Mouse (Mus musculus): ENCODE measurements at regions not wholly inside any gene's neighbourhood (a gene's known extent, or its start where the extent isn't known, plus 50 kb on each side); places are given as distances from the start of the nearest gene placed in this dataset.

GRCm38 (mm10) chr7:134510333-134510928, 125.0 kb upstream of the D7Ertd443e start:
- H3K27ac ChIP-seq (replicated peaks; ENCODE audit: low read depth, low read length): no peak overlapping the region
- H3K9me3 ChIP-seq (replicated peaks; ENCODE audit: control insufficient read depth, low read length): no peaks in the 10 kb centered on the region
- H3K4me2 ChIP-seq (ENCODE audit: low read depth, low read length): no peak overlapping the region
- H3K36me3 ChIP-seq (replicated peaks; ENCODE audit: control insufficient read depth, insufficient read depth, low read depth, low read length): no peaks in the 10 kb centered on the region
- 48% methylated on average over 6 of the region's 6 CpGs for WGBS
- DNase-seq (ENCODE audit: low spot score) (no peak), ATAC-seq (replicated peaks; ENCODE audit: insufficient number of reproducible peaks, low FRiP score, low TSS enrichment, low read depth) (no peak)
- no peak overlapping the region for H3K9ac ChIP-seq (replicated peaks; ENCODE audit: low read length)
- no peak overlapping the region for H3K4me3 ChIP-seq (ENCODE audit: low read depth, low read length)
- H3K4me1 ChIP-seq (ENCODE audit: control insufficient read depth, insufficient read depth, low read length): no peaks in the 10 kb centered on the region
- no peaks in the 10 kb centered on the region for H3K27me3 ChIP-seq (ENCODE audit: control insufficient read depth, insufficient read depth, low read length)

DNA sequence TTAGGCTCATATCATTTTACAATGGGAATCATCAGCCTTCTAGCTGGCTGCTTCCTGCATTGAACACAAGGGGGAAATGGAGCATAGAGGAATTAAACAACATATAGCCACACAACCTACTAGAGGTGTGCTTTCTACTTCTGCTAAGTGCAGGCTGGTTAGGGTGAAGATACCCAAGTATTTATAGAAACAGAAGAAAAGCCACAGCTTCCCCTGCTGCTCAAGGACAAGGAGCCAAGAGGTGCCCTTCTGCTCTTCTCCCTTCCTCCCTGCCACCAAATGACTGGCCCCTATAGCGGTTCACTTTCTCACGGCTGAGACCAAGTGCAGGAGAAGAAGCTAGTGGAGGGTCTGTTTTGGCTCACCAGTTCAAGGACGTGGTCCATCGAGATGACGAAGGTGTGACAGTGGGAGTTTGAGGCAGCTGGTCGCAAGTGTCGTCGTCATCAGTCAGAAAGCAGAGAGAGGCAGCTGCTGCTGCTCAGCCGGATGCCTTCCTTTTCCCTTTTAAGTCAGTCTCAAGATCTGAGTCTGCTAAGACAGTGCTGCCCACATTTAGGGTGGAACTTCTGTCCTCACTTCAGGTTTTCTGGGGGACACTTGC, 134.0 kb upstream of the D7Ertd443e start:
- no peak for DNase-seq (ENCODE audit: low spot score)
- Histone ChIP-seq H3K9me3 (replicated peaks; ENCODE audit: control insufficient read depth, low read length) (no peaks in the 10 kb centered on the region), H3K36me3 (replicated peaks; ENCODE audit: control insufficient read depth, insufficient read depth, low read depth, low read length) (no peaks in the 10 kb centered on the region), H3K4me2 (ENCODE audit: low read depth, low read length) (no peak overlapping the region), H3K27me3 (ENCODE audit: control insufficient read depth, insufficient read depth, low read length) (no peaks in the 10 kb centered on the region), H3K4me1 (ENCODE audit: control insufficient read depth, insufficient read depth, low read length) (no peaks in the 10 kb centered on the region), H3K4me3 (ENCODE audit: low read depth, low read length) (no peak overlapping the region), H3K9ac (replicated peaks; ENCODE audit: low read length) (no peak overlapping the region), H3K27ac (replicated peaks; ENCODE audit: low read depth, low read length) (no peak overlapping the region)
- ATAC-seq (replicated peaks; ENCODE audit: insufficient number of reproducible peaks, low FRiP score, low TSS enrichment, low read depth): no peak
- WGBS: 88% methylated on average over 9 of the region's 9 CpGs

DNA sequence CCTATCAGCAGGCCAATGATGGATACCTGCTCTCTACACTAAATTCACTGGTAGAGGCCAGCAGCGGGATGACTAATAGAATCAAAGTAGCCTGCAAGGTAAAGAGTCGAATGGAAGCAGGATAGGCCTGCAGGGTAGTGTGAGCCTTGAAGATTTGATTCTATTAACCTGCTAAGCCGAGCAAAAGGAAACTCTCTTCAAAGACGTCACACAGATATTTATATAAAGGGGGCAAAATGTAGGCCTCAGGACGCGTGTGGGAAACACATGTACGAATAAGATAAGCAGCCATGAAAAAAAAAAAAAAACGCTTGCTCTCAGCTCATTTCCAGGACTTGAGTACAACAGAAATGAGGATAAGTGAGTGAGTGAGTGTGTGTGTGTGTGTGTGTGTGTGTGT, 138.4 kb upstream of the D7Ertd443e start:
- H3K4me3 ChIP-seq (ENCODE audit: low read depth, low read length): no peak overlapping the region
- no peak for ATAC-seq (replicated peaks; ENCODE audit: insufficient number of reproducible peaks, low FRiP score, low TSS enrichment, low read depth)
- no peaks in the 10 kb centered on the region for H3K4me1 ChIP-seq (ENCODE audit: control insufficient read depth, insufficient read depth, low read length)
- no peaks in the 10 kb centered on the region for H3K9me3 ChIP-seq (replicated peaks; ENCODE audit: control insufficient read depth, low read length)
- DNase-seq (ENCODE audit: low spot score): no peak
- no peak overlapping the region for H3K27ac ChIP-seq (replicated peaks; ENCODE audit: low read depth, low read length)
- 82% methylated on average over 8 of the region's 8 CpGs for WGBS
- no peaks in the 10 kb centered on the region for H3K36me3 ChIP-seq (replicated peaks; ENCODE audit: control insufficient read depth, insufficient read depth, low read depth, low read length)
- H3K4me2 ChIP-seq (ENCODE audit: low read depth, low read length): no peak overlapping the region
- no peak overlapping the region for H3K9ac ChIP-seq (replicated peaks; ENCODE audit: low read length)
- H3K27me3 ChIP-seq (ENCODE audit: control insufficient read depth, insufficient read depth, low read length): no peaks in the 10 kb centered on the region

- H3K4me2 ChIP-seq (ENCODE audit: low read depth, low read length): no peak overlapping the region
- H3K4me1 ChIP-seq (ENCODE audit: control insufficient read depth, insufficient read depth, low read length): no peaks in the 10 kb centered on the region
- H3K4me3 ChIP-seq (ENCODE audit: low read depth, low read length): no peak overlapping the region
- H3K9ac ChIP-seq (replicated peaks; ENCODE audit: low read length): no peak overlapping the region
- DNase-seq (ENCODE audit: low spot score) (no peak), ATAC-seq (replicated peaks; ENCODE audit: insufficient number of reproducible peaks, low FRiP score, low TSS enrichment, low read depth) (no peak)
- 95% methylated on average over 1 of the region's 1 CpGs for WGBS
- H3K9me3 ChIP-seq (replicated peaks; ENCODE audit: control insufficient read depth, low read length): no peaks in the 10 kb centered on the region
- H3K27me3 ChIP-seq (ENCODE audit: control insufficient read depth, insufficient read depth, low read length): no peaks in the 10 kb centered on the region
- H3K27ac ChIP-seq (replicated peaks; ENCODE audit: low read depth, low read length): no peak overlapping the region
- no peaks in the 10 kb centered on the region for H3K36me3 ChIP-seq (replicated peaks; ENCODE audit: control insufficient read depth, insufficient read depth, low read depth, low read length)
Observed at GRCm38 (mm10) chr7:134525041-134525440, 139.6 kb upstream of the D7Ertd443e start.

DNA sequence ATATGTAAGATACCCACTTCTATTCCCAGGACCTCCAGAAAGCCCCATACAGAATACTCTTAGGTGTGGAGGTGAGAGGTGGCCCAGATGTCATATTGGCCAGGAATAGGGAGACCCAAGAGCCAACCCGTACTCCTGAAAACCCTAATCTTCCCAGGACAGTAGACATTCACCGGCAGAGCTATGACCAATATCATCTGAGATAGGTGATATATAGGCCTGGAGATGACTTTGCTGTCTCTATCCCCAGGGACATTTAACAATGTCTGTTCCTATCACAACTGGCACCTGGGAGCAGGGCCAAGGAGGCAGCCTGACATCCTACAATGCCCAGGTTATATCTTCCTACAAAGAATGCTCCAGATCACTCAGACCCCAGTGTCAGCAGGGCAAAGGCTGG, 140.0 kb upstream of the D7Ertd443e start:
- H3K4me2 ChIP-seq (ENCODE audit: low read depth, low read length): no peak overlapping the region
- no peaks in the 10 kb centered on the region for H3K27me3 ChIP-seq (ENCODE audit: control insufficient read depth, insufficient read depth, low read length)
- H3K36me3 ChIP-seq (replicated peaks; ENCODE audit: control insufficient read depth, insufficient read depth, low read depth, low read length): no peaks in the 10 kb centered on the region
- 94% methylated on average over 2 of the region's 2 CpGs for WGBS
- no peaks in the 10 kb centered on the region for H3K4me1 ChIP-seq (ENCODE audit: control insufficient read depth, insufficient read depth, low read length)
- H3K4me3 ChIP-seq (ENCODE audit: low read depth, low read length): no peak overlapping the region
- no peaks in the 10 kb centered on the region for H3K9me3 ChIP-seq (replicated peaks; ENCODE audit: control insufficient read depth, low read length)
- no peak overlapping the region for H3K27ac ChIP-seq (replicated peaks; ENCODE audit: low read depth, low read length)
- DNase-seq (ENCODE audit: low spot score) (no peak), ATAC-seq (replicated peaks; ENCODE audit: insufficient number of reproducible peaks, low FRiP score, low TSS enrichment, low read depth) (no peak)
- H3K9ac ChIP-seq (replicated peaks; ENCODE audit: low read length): no peak overlapping the region

DNA sequence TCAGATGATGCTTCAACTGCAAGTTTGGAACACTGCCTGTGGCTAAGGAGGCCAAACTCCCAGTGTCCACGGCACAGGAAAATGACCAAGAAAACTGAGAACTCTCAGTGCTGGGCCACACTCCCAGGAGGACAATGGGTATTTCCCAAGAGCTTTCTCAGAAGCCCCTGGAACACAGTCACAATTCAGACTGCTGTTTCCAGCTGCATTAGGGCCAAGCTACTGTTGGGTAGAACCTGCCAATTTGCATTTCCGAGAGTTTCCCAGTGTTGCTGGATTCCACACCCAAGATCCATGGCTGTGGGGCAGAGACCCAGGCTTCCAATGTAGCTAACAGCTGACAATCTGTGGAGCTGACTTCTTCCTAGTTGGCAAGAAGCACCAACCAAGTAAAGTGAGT, 141.9 kb upstream of the D7Ertd443e start:
- no peak overlapping the region for H3K27ac ChIP-seq (replicated peaks; ENCODE audit: low read depth, low read length)
- no peaks in the 10 kb centered on the region for H3K27me3 ChIP-seq (ENCODE audit: control insufficient read depth, insufficient read depth, low read length)
- H3K36me3 ChIP-seq (replicated peaks; ENCODE audit: control insufficient read depth, insufficient read depth, low read depth, low read length): no peaks in the 10 kb centered on the region
- no peak overlapping the region for H3K9ac ChIP-seq (replicated peaks; ENCODE audit: low read length)
- no peaks in the 10 kb centered on the region for H3K9me3 ChIP-seq (replicated peaks; ENCODE audit: control insufficient read depth, low read length)
- DNase-seq (ENCODE audit: low spot score): no peak
- no peaks in the 10 kb centered on the region for H3K4me1 ChIP-seq (ENCODE audit: control insufficient read depth, insufficient read depth, low read length)
- no peak overlapping the region for H3K4me3 ChIP-seq (ENCODE audit: low read depth, low read length)
- ATAC-seq (replicated peaks; ENCODE audit: insufficient number of reproducible peaks, low FRiP score, low TSS enrichment, low read depth): no peak
- WGBS: 71% methylated on average over 2 of the region's 2 CpGs
- H3K4me2 ChIP-seq (ENCODE audit: low read depth, low read length): no peak overlapping the region

- DNase-seq (ENCODE audit: low spot score) (no peak), ATAC-seq (replicated peaks; ENCODE audit: insufficient number of reproducible peaks, low FRiP score, low TSS enrichment, low read depth) (no peak)
- no peaks in the 10 kb centered on the region for H3K36me3 ChIP-seq (replicated peaks; ENCODE audit: control insufficient read depth, insufficient read depth, low read depth, low read length)
- H3K9me3 ChIP-seq (replicated peaks; ENCODE audit: control insufficient read depth, low read length): no peaks in the 10 kb centered on the region
- H3K4me1 ChIP-seq (ENCODE audit: control insufficient read depth, insufficient read depth, low read length): no peaks in the 10 kb centered on the region
- no peak overlapping the region for H3K4me2 ChIP-seq (ENCODE audit: low read depth, low read length)
- 88% methylated on average over 3 of the region's 3 CpGs for WGBS
- H3K27ac ChIP-seq (replicated peaks; ENCODE audit: low read depth, low read length): no peak overlapping the region
- H3K27me3 ChIP-seq (ENCODE audit: control insufficient read depth, insufficient read depth, low read length): no peaks in the 10 kb centered on the region
- no peak overlapping the region for H3K9ac ChIP-seq (replicated peaks; ENCODE audit: low read length)
- no peak overlapping the region for H3K4me3 ChIP-seq (ENCODE audit: low read depth, low read length)
Observed at GRCm38 (mm10) chr7:134528026-134528425, 142.4 kb upstream of the Dock1 start.

DNA sequence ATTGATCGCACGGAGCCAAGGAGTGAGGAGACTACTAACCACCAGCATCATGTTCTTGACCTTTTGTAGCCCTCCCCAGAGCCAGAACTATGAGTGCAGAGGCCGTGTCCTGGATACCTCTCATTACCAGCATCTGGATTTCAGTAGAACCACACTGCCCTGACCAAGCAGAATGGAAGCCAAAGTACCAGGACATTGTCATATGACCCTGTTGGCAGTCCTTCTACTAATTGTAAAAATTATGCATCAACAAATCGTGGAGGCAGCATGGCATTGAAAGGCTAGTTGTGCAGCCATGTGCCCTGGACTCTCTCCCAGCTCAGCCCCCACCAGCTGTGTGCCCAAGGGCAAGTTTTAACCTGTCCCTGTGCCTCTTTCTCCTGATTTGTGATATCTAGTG, 135.6 kb upstream of the Dock1 start:
- H3K4me3 ChIP-seq (ENCODE audit: low read depth, low read length): no peak overlapping the region
- H3K4me2 ChIP-seq (ENCODE audit: low read depth, low read length): no peak overlapping the region
- DNase-seq (ENCODE audit: low spot score): no peak
- H3K4me1 ChIP-seq (ENCODE audit: control insufficient read depth, insufficient read depth, low read length): no peaks in the 10 kb centered on the region
- no peak for ATAC-seq (replicated peaks; ENCODE audit: insufficient number of reproducible peaks, low FRiP score, low TSS enrichment, low read depth)
- no peaks in the 10 kb centered on the region for H3K27me3 ChIP-seq (ENCODE audit: control insufficient read depth, insufficient read depth, low read length)
- H3K9ac ChIP-seq (replicated peaks; ENCODE audit: low read length): no peak overlapping the region
- H3K36me3 ChIP-seq (replicated peaks; ENCODE audit: control insufficient read depth, insufficient read depth, low read depth, low read length): no peaks in the 10 kb centered on the region
- H3K27ac ChIP-seq (replicated peaks; ENCODE audit: low read depth, low read length): no peak overlapping the region
- H3K9me3 ChIP-seq (replicated peaks; ENCODE audit: control insufficient read depth, low read length): no peaks in the 10 kb centered on the region
- WGBS: 84% methylated on average over 4 of the region's 4 CpGs

Measured in embryonic facial prominence, embryonic 11.5 days (tissue).